Mouse (Mus musculus) layer of hippocampus, adult 2 months (tissue): ENCODE results near the gene Dlec1. TPM values are rescaled to one million over a fixed set of nuclear protein-coding genes. Genes with fewer than 3 reads are reported as not detected.
A peak's percentile ranks its signal among the peaks of the same experiment; 100 is the strongest.

Experiments
- DNase-seq, 2 experiments: peaks; one replicate each; pipeline ENCODE4 v3.0.0; 2022; ENCODE audit warnings: low spot score in 2 of 2
- H3K27ac ChIP-seq: fragments of 200-600 bp; 2 replicates; pipeline ENCODE4 v1.8.1; 2022
- H3K4me3 ChIP-seq: fragments of 200-600 bp; 2 replicates; pipeline ENCODE4 v1.8.1; 2022; ENCODE audit warnings: mild to moderate bottlenecking
- CTCF ChIP-seq: fragments of 200-600 bp; conservative IDR thresholded peaks from 2 replicates; pipeline ENCODE4 v1.8.1; 2022; ENCODE audit warnings: antibody characterized with exemption, mild to moderate bottlenecking, moderate library complexity
- total RNA-seq, 2 experiments: library from RNA; stranded (reverse); gene quantifications; 2 replicates each; pipeline ENCODE4 v1.2.3; 2021

Dlec1 gene
- total RNA-seq, 2 experiments from 2014 or later, result 3.0 to 3.3 TPM

GRCm38 (mm10) chr9:119156278-119157201 is 54.3 kb downstream of the Dlec1 start, which contains the start of gene Acaa1b:
TSS of gene Acaa1b (minus strand) at chr9:119157093.
- DNase-seq, result peak; percentile 39 to 66
- Histone ChIP-seq H3K27ac (no peak within 1 kb of the TSS), H3K4me3 (peak within 1 kb of the TSS; percentile 49)
- TF ChIP-seq CTCF, result peak; percentile 79

GRCm38 (mm10) chr9:119158861-119159260 is 56.6 kb downstream of the Dlec1 start, which contains the start of gene Gm47289:
TSS of gene Gm47289 (plus strand) at chr9:119159161.
- H3K27ac ChIP-seq, result no peak within 1 kb of the TSS
- no peak within 1 kb of the TSS for H3K4me3 ChIP-seq
- no peak for TF ChIP-seq CTCF
- DNase-seq, result no peak

GRCm38 (mm10) chr9:119160689-119161088 is 58.4 kb downstream of the Dlec1 start:
- no peak overlapping the region for H3K4me3 ChIP-seq

GRCm38 (mm10) chr9:119164743-119165142 is 62.5 kb downstream of the Dlec1 start:
- Histone ChIP-seq H3K4me3 (no peak overlapping the region), H3K27ac (no peak overlapping the region)
- TF ChIP-seq CTCF, result no peak
- no peak for DNase-seq

More at GRCm38 (mm10) chr9:119160689-119161088, 58.4 kb downstream of the Dlec1 start:
- TF ChIP-seq CTCF, result no peak
- H3K27ac ChIP-seq, result no peak overlapping the region
- DNase-seq, result no peak

GRCm38 (mm10) chr9:119165548-119165947 is 63.3 kb downstream of the Dlec1 start:
- no peak for TF ChIP-seq CTCF
- no peak overlapping the region for H3K27ac ChIP-seq
- no peak overlapping the region for H3K4me3 ChIP-seq
- no peak for DNase-seq

GRCm38 (mm10) chr9:119167608-119168007 is 65.3 kb downstream of the Dlec1 start:
- no peak for TF ChIP-seq CTCF
- H3K4me3 ChIP-seq, result no peak overlapping the region
- DNase-seq, result no peak
- H3K27ac ChIP-seq, result no peak overlapping the region

- no peak overlapping the region for H3K4me3 ChIP-seq
- H3K27ac ChIP-seq, result no peak overlapping the region
- no peak for TF ChIP-seq CTCF
- DNase-seq, result no peak
Measured at GRCm38 (mm10) chr9:119179292-119179691, 77.0 kb downstream of the Dlec1 start.

GRCm38 (mm10) chr9:119181241-119181728 is 79.0 kb downstream of the Dlec1 start:
- DNase-seq, result no peak
- Histone ChIP-seq H3K4me3 (no peak overlapping the region), H3K27ac (no peak overlapping the region)
- no peak for TF ChIP-seq CTCF

- DNase-seq, result peak in 1 of 2 experiments; percentile 29
- TF ChIP-seq CTCF, result peak; percentile 71
Measured at GRCm38 (mm10) chr9:119192202-119192990, 90.1 kb downstream of the Dlec1 start.

More at GRCm38 (mm10) chr9:119192202-119192990, 90.1 kb downstream of the Dlec1 start:
- Histone ChIP-seq H3K27ac (no peak overlapping the region), H3K4me3 (no peak overlapping the region)

Other genes with a start within 250 kb of the Dlec1 start
- 10 to 100 TPM; 23.9 to 28.0 TPM for gene Ctdspl, start 176.0 kb upstream of the Dlec1 start, total RNA-seq
- under 1 TPM; 0.54 to 0.71 TPM for gene Vill, start 49.7 kb upstream of the Dlec1 start, total RNA-seq
- 10 to 100 TPM; 10.7 to 11.7 TPM for gene Plcd1, start 9.0 kb upstream of the Dlec1 start, total RNA-seq
- 1 to 10 TPM; 1.6 TPM for gene Acaa1b, start 54.6 kb downstream of the Dlec1 start, total RNA-seq
- not detected for gene Gm47289, start 56.7 kb downstream of the Dlec1 start, total RNA-seq
- gene Slc22a13, start 106.6 kb downstream of the Dlec1 start, total RNA-seq, result not detected
- gene Oxsr1, start 219.9 kb downstream of the Dlec1 start, total RNA-seq, result 10 to 100 TPM; 30.2 to 31.2 TPM
- gene Acaa1a, start 237.2 kb downstream of the Dlec1 start, total RNA-seq, result 10 to 100 TPM; 77.9 to 83.1 TPM
- gene Myd88, start 238.9 kb downstream of the Dlec1 start, total RNA-seq, result 1 to 10 TPM; 5.4 to 5.7 TPM